Comparison of ENCODE assay signal across 13 mouse cellular contexts in the genomic region with DNA sequence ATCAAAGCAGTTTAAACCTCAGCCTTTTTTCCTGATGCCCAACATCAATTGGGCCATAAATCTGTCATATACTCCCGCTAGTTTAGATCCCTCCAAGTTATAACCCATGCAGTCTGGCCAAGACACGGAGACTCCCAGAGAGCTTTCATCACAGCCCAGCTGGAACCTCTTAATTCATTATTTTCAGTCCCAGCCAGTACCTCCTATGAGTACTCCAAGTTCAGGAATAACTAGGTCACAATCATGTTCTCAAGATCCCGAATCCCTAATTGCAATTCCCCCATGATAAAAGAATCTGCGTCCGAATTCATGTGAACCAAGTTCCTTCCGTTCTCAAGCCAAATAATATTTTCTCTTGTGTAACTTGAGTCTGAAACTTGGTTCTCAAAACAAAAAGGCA. TPM values are rescaled to one million over a fixed set of nuclear protein-coding genes. Genes with fewer than 3 reads are reported as not detected.
DNase-seq lines count a peak whose midpoint lies in the region; ATAC-seq and TF ChIP-seq lines count a peak whose summit lies in the region.
"Had no signal": no experiment of that assay in that cellular context is flagged by ENCODE, and none has a peak within 500 bp of the region (broad histone marks: within the 10 kb centered on the region; RNA-seq: fewer than 3 reads in every experiment).

No protein-coding gene starts in this region.

- peak overlapping the region; percentile 66 for H3K27ac ChIP-seq in heart, adult 2 months
- peak overlapping the region; percentile 38 for H3K27ac ChIP-seq in lung, embryonic 16.5 days (ENCODE audit: low read length)
- peak overlapping the region; percentile 54 for H3K27ac ChIP-seq in heart, postnatal 0 days (ENCODE audit: low read depth)
- H3K27ac ChIP-seq: forebrain, embryonic 12.5 days; hindbrain, postnatal 0 days; midbrain, embryonic 12.5 days had no signal

- WGBS in heart, adult 2 months = 68% methylated on average over 6 of the region's 6 CpGs
- 48% methylated on average over 6 of the region's 6 CpGs for WGBS in lung, embryonic 16.5 days
- 61% methylated on average over 6 of the region's 6 CpGs for WGBS in lung, adult 2 months
- 71% methylated on average over 6 of the region's 6 CpGs for WGBS in heart, postnatal 0 days

- peaks cover 3% of the 10 kb centered on the region; the same call in 1 of the 2 replicates for H3K36me3 ChIP-seq in heart, adult 2 months (ENCODE audit: control insufficient read depth, insufficient read depth, low read length)
- no peaks in the 10 kb centered on the region for H3K36me3 ChIP-seq in lung, embryonic 16.5 days (ENCODE audit: control insufficient read depth, insufficient read depth, low read length)
- H3K36me3 ChIP-seq in heart, postnatal 0 days (replicated peaks; ENCODE audit: control insufficient read depth, insufficient read depth, low read length) = no peaks in the 10 kb centered on the region
- H3K36me3 ChIP-seq: forebrain, embryonic 12.5 days; midbrain, embryonic 12.5 days had no signal

- peaks cover 13% of the 10 kb centered on the region for H3K4me1 ChIP-seq in heart, adult 2 months (ENCODE audit: control insufficient read depth, insufficient read depth, low read length)
- H3K4me1 ChIP-seq in lung, embryonic 16.5 days (replicated peaks; ENCODE audit: control insufficient read depth, insufficient read depth, low read length) = peaks cover 32% of the 10 kb centered on the region
- H3K4me1 ChIP-seq in lung, adult 2 months (ENCODE audit: control insufficient read depth, insufficient read depth, low read length) = no peaks in the 10 kb centered on the region
- peaks cover 9% of the 10 kb centered on the region; the same call in 1 of the 2 replicates for H3K4me1 ChIP-seq in heart, postnatal 0 days (ENCODE audit: control insufficient read depth, insufficient read depth)

- intact Hi-C loops in heart, adult 2 months (cut with DNase I) = loop anchor here (5.0 kb wide), 1 partner anchor 33 kb away; no protein-coding TSS in a partner anchor
- intact Hi-C loops in heart, postnatal 36 days (cut with DNase I) = no loop called here

- ATAC-seq in lung, embryonic 16.5 days (ENCODE audit: low read depth) = no peak
- ATAC-seq in heart, postnatal 0 days (ENCODE audit: insufficient read depth, low read depth) = no peak
- ATAC-seq: CD4-positive, CD25-positive, alpha-beta regulatory T cell, adult 4 months; hindbrain, postnatal 0 days had no signal

- H3K9me3 ChIP-seq in lung, embryonic 16.5 days (ENCODE audit: control insufficient read depth, low read length) = no peaks in the 10 kb centered on the region
- no peaks in the 10 kb centered on the region for H3K9me3 ChIP-seq in heart, postnatal 0 days (replicated peaks; ENCODE audit: control insufficient read depth, low read length)
- H3K9me3 ChIP-seq: forebrain, embryonic 12.5 days; midbrain, embryonic 12.5 days had no signal

- no peak for TF ChIP-seq POLR2A in heart, adult 2 months (IDR thresholded peaks at IDR 0.05; ENCODE audit: insufficient read depth, low read depth, low read length)
- no peak for TF ChIP-seq POLR2A in lung, adult 2 months (IDR thresholded peaks at IDR 0.05; ENCODE audit: borderline replicate concordance, extremely low read depth, low read depth, low read length)

- DNase-seq in heart, adult 2 months = peak in 1 of 2 experiments; percentile 48
- no peak for DNase-seq in heart, postnatal 36 days
- no peak for DNase-seq in lung, adult 2 months
- no peak for DNase-seq in heart, postnatal 0 days (ENCODE audit: low spot score)
- peak; percentile 42 for DNase-seq in mesoderm, embryonic 11.5 days (ENCODE audit: low read depth, low spot score)
- DNase-seq in T-cell, adult 2 months (ENCODE audit: low spot score) = no peak
- DNase-seq in right cerebral cortex, postnatal 14 days = no peak
- DNase-seq: cerebellum, adult 2 months had no signal

- no peaks in the 10 kb centered on the region for H3K79me2 ChIP-seq in heart, adult 2 months (replicated peaks; ENCODE audit: control insufficient read depth, insufficient read depth, low read length)

- H3K9ac ChIP-seq in heart, adult 2 months (ENCODE audit: low read depth, low read length) = no peak overlapping the region
- no peak overlapping the region for H3K9ac ChIP-seq in lung, embryonic 16.5 days (ENCODE audit: low read length)
- H3K9ac ChIP-seq in heart, postnatal 0 days (replicated peaks; ENCODE audit: low read depth, low read length) = no peak overlapping the region
- H3K9ac ChIP-seq: forebrain, embryonic 12.5 days; midbrain, embryonic 12.5 days had no signal

- no peaks in the 10 kb centered on the region for H3K27me3 ChIP-seq in heart, adult 2 months (ENCODE audit: control insufficient read depth, insufficient read depth, low read length)
- no peaks in the 10 kb centered on the region for H3K27me3 ChIP-seq in lung, embryonic 16.5 days (ENCODE audit: control insufficient read depth, insufficient read depth, low read depth, low read length)
- H3K27me3 ChIP-seq in heart, postnatal 0 days (ENCODE audit: control insufficient read depth, insufficient read depth, low read length) = no peaks in the 10 kb centered on the region
- H3K27me3 ChIP-seq: forebrain, embryonic 12.5 days; midbrain, embryonic 12.5 days had no signal

- no peak overlapping the region for H3K4me2 ChIP-seq in lung, embryonic 16.5 days (ENCODE audit: low read depth, low read length)
- H3K4me2 ChIP-seq in heart, postnatal 0 days (ENCODE audit: low read depth, low read length) = no peak overlapping the region
- H3K4me2 ChIP-seq: forebrain, embryonic 12.5 days; midbrain, embryonic 12.5 days had no signal

- no peak for TF ChIP-seq EP300 in heart, adult 2 months (IDR thresholded peaks at IDR 0.05; ENCODE audit: insufficient read depth, low read depth, low read length)
- no peak for TF ChIP-seq EP300 in heart, postnatal 0 days (IDR thresholded peaks at IDR 0.05; ENCODE audit: low read depth)

- TF ChIP-seq CTCF in heart, adult 2 months (IDR thresholded peaks at IDR 0.05) = no peak
- no peak for TF ChIP-seq CTCF in lung, adult 2 months (IDR thresholded peaks at IDR 0.05; ENCODE audit: insufficient read depth, low read length)
- TF ChIP-seq CTCF in heart, postnatal 0 days (IDR thresholded peaks at IDR 0.05; ENCODE audit: low read depth) = no peak

- H3K4me3 ChIP-seq in heart, adult 2 months = no peak overlapping the region
- H3K4me3 ChIP-seq in lung, embryonic 16.5 days (ENCODE audit: low read length) = no peak overlapping the region
- H3K4me3 ChIP-seq in lung, adult 2 months (replicated peaks; ENCODE audit: extremely low read depth, low read depth, low read length) = no peak overlapping the region
- no peak overlapping the region for H3K4me3 ChIP-seq in heart, postnatal 0 days (ENCODE audit: low read depth, low read length)
- H3K4me3 ChIP-seq: forebrain, embryonic 12.5 days; midbrain, embryonic 12.5 days had no signal

RNA-seq across cellular contexts. Expression of a gene that starts 56.0 kb away (rescaled TPM):
- total RNA-seq in heart, adult 2 months (2021) = under 1 TPM; 0.21 to 0.23 TPM
- polyA plus RNA-seq in heart, adult 2 months (2012; rRNA removed) = 0.29 and 0.35 TPM in 2 replicates
- under 1 TPM; 0.11 to 0.14 TPM for total RNA-seq in heart, postnatal 36 days (2021)
- polyA plus RNA-seq in lung, embryonic 16.5 days (2015; fragmentation: Nextera tagmentation; extraction: Ambion mirVana) = 0.34 and 0.35 TPM in 2 replicates
- 0.43 and 0.52 TPM in 2 replicates for polyA plus RNA-seq in lung, adult 2 months (2012; rRNA removed)
- total RNA-seq in heart, postnatal 0 days (2014; rRNA removed; ENCODE audit: low replicate concordance) = not detected in 2 replicates
- polyA plus RNA-seq in heart, postnatal 0 days (2015; fragmentation: Nextera tagmentation; extraction: Ambion mirVana) = 0.42 and 0.51 TPM in 2 replicates
- total RNA-seq: hindbrain, postnatal 0 days had no signal
- polyA plus RNA-seq: CD4-positive, CD25-positive, alpha-beta regulatory T cell, adult 4 months had no signal

RNA-seq across cellular contexts. Expression of a gene that starts 58.9 kb away (rescaled TPM):
- total RNA-seq in heart, adult 2 months (2021) = 10 to 100 TPM; 28.8 to 43.9 TPM
- 15.0 and 27.6 TPM in 2 replicates for polyA plus RNA-seq in heart, adult 2 months (2012; rRNA removed)
- total RNA-seq in heart, postnatal 36 days (2021) = 10 to 100 TPM; 58.3 to 66.6 TPM
- 32.8 and 35.1 TPM in 2 replicates for polyA plus RNA-seq in lung, embryonic 16.5 days (2015; fragmentation: Nextera tagmentation; extraction: Ambion mirVana)
- 20.2 and 30.6 TPM in 2 replicates for polyA plus RNA-seq in lung, adult 2 months (2012; rRNA removed)
- total RNA-seq in heart, postnatal 0 days (2014; rRNA removed; ENCODE audit: low replicate concordance) = 101 and 127 TPM in 2 replicates
- 11.7 and 12.7 TPM in 2 replicates for polyA plus RNA-seq in heart, postnatal 0 days (2015; fragmentation: Nextera tagmentation; extraction: Ambion mirVana)
- polyA plus RNA-seq: CD4-positive, CD25-positive, alpha-beta regulatory T cell, adult 4 months had no signal
